Mouse (Mus musculus): ENCODE measurements around the gene 6430550D23Rik. TPM values are rescaled to one million over a fixed set of nuclear protein-coding genes. Genes with fewer than 3 reads are reported as not detected.

Gene 6430550D23Rik
- polyA plus RNA-seq, 1 experiment from 2014 or later, result 1.1 TPM

- Histone ChIP-seq H3K36me3 (ENCODE audit: control insufficient read depth, insufficient read depth, low read length) (no peaks in the 10 kb centered on the region), H3K4me3 (ENCODE audit: low read depth, low read length) (no peak overlapping the region), H3K4me2 (no peak overlapping the region), H3K27me3 (ENCODE audit: control insufficient read depth, insufficient read depth, low read length) (no peaks in the 10 kb centered on the region), H3K4me1 (ENCODE audit: control insufficient read depth, insufficient read depth, low read length) (peaks cover 7% of the 10 kb centered on the region), H3K9me3 (ENCODE audit: control insufficient read depth, low read length) (no peaks in the 10 kb centered on the region), H3K27ac (ENCODE audit: low read depth, low read length) (no peak overlapping the region), H3K9ac (ENCODE audit: low read length) (no peak overlapping the region)
- DNase-seq (ENCODE audit: low spot score, missing footprints), result no peak
- WGBS, result 74% methylated on average over 5 of the region's 5 CpGs
- no peak for ATAC-seq (ENCODE audit: low FRiP score)
These were observed 62.2 kb downstream of the 6430550D23Rik start for GRCm38 (mm10) chr2:155945580-155945979.

- 50% methylated on average over 13 of the region's 13 CpGs for WGBS
- DNase-seq (ENCODE audit: low spot score, missing footprints) (no peak), ATAC-seq (ENCODE audit: low FRiP score) (no peak)
- H3K4me1 ChIP-seq (ENCODE audit: control insufficient read depth, insufficient read depth, low read length), result peaks cover 7% of the 10 kb centered on the region
- no peaks in the 10 kb centered on the region for H3K9me3 ChIP-seq (ENCODE audit: control insufficient read depth, low read length)
- H3K27me3 ChIP-seq (ENCODE audit: control insufficient read depth, insufficient read depth, low read length), result no peaks in the 10 kb centered on the region
- no peak within 1 kb of the TSS for H3K4me2 ChIP-seq
- H3K4me3 ChIP-seq (ENCODE audit: low read depth, low read length), result no peak within 1 kb of the TSS
- H3K36me3 ChIP-seq (ENCODE audit: control insufficient read depth, insufficient read depth, low read length), result no peaks in the 10 kb centered on the region
- no peak within 1 kb of the TSS for H3K9ac ChIP-seq (ENCODE audit: low read length)
- no peak within 1 kb of the TSS for H3K27ac ChIP-seq (ENCODE audit: low read depth, low read length)
These were observed 62.7 kb downstream of the 6430550D23Rik start, which contains the start of gene Gdf5 for GRCm38 (mm10) chr2:155945124-155945523. TSS of gene Gdf5 (minus strand) at chr2:155945367.

- no peak for ATAC-seq (ENCODE audit: low FRiP score)
- Histone ChIP-seq H3K9me3 (ENCODE audit: control insufficient read depth, low read length) (no peaks in the 10 kb centered on the region), H3K4me2 (no peak overlapping the region), H3K9ac (ENCODE audit: low read length) (no peak overlapping the region), H3K27me3 (ENCODE audit: control insufficient read depth, insufficient read depth, low read length) (no peaks in the 10 kb centered on the region), H3K4me3 (ENCODE audit: low read depth, low read length) (no peak overlapping the region), H3K36me3 (ENCODE audit: control insufficient read depth, insufficient read depth, low read length) (no peaks in the 10 kb centered on the region), H3K4me1 (ENCODE audit: control insufficient read depth, insufficient read depth, low read length) (peaks cover 7% of the 10 kb centered on the region), H3K27ac (ENCODE audit: low read depth, low read length) (no peak overlapping the region)
- WGBS, result 80% methylated on average over 4 of the region's 4 CpGs
- DNase-seq (ENCODE audit: low spot score, missing footprints), result no peak
These were observed 63.1 kb downstream of the 6430550D23Rik start for GRCm38 (mm10) chr2:155944685-155945084.

GRCm38 (mm10) chr2:155943463-155943862 is 64.3 kb downstream of the 6430550D23Rik start:
- Histone ChIP-seq H3K9me3 (ENCODE audit: control insufficient read depth, low read length) (no peaks in the 10 kb centered on the region), H3K4me1 (ENCODE audit: control insufficient read depth, insufficient read depth, low read length) (peaks cover 7% of the 10 kb centered on the region), H3K4me3 (ENCODE audit: low read depth, low read length) (no peak overlapping the region), H3K27ac (ENCODE audit: low read depth, low read length) (no peak overlapping the region), H3K27me3 (ENCODE audit: control insufficient read depth, insufficient read depth, low read length) (no peaks in the 10 kb centered on the region), H3K4me2 (peak overlapping the region; percentile 12; the same call in 1 of the 2 replicates), H3K9ac (ENCODE audit: low read length) (peak overlapping the region; percentile 35; the same call in 1 of the 2 replicates), H3K36me3 (ENCODE audit: control insufficient read depth, insufficient read depth, low read length) (no peaks in the 10 kb centered on the region)
- DNase-seq (ENCODE audit: low spot score, missing footprints) (no peak), ATAC-seq (ENCODE audit: low FRiP score) (no peak)
- WGBS, result under 1% methylated on average over 8 of the region's 8 CpGs

GRCm38 (mm10) chr2:155941697-155942442 is 65.9 kb downstream of the 6430550D23Rik start:
- no peak overlapping the region for H3K9ac ChIP-seq (ENCODE audit: low read length)
- no peak overlapping the region for H3K4me2 ChIP-seq
- H3K27ac ChIP-seq (ENCODE audit: low read depth, low read length), result no peak overlapping the region
- no peaks in the 10 kb centered on the region for H3K36me3 ChIP-seq (ENCODE audit: control insufficient read depth, insufficient read depth, low read length)
- ATAC-seq (ENCODE audit: low FRiP score), result no peak
- no peak overlapping the region for H3K4me3 ChIP-seq (ENCODE audit: low read depth, low read length)
- peaks cover 7% of the 10 kb centered on the region for H3K4me1 ChIP-seq (ENCODE audit: control insufficient read depth, insufficient read depth, low read length)
- no peak for DNase-seq (ENCODE audit: low spot score, missing footprints)
- H3K27me3 ChIP-seq (ENCODE audit: control insufficient read depth, insufficient read depth, low read length), result no peaks in the 10 kb centered on the region
- no peaks in the 10 kb centered on the region for H3K9me3 ChIP-seq (ENCODE audit: control insufficient read depth, low read length)
- WGBS, result 92% methylated on average over 40 of the region's 40 CpGs

- no peaks in the 10 kb centered on the region for H3K27me3 ChIP-seq (ENCODE audit: control insufficient read depth, insufficient read depth, low read length)
- no peak within 1 kb of the TSS for H3K27ac ChIP-seq (ENCODE audit: low read depth, low read length)
- WGBS, result 94% methylated on average over 3 of the region's 3 CpGs
- no peak within 1 kb of the TSS for H3K4me2 ChIP-seq
- no peaks in the 10 kb centered on the region for H3K36me3 ChIP-seq (ENCODE audit: control insufficient read depth, insufficient read depth, low read length)
- H3K4me3 ChIP-seq (ENCODE audit: low read depth, low read length), result no peak within 1 kb of the TSS
- H3K4me1 ChIP-seq (ENCODE audit: control insufficient read depth, insufficient read depth, low read length), result peaks cover 7% of the 10 kb centered on the region
- DNase-seq (ENCODE audit: low spot score, missing footprints) (no peak), ATAC-seq (ENCODE audit: low FRiP score) (no peak)
- H3K9me3 ChIP-seq (ENCODE audit: control insufficient read depth, low read length), result no peaks in the 10 kb centered on the region
- H3K9ac ChIP-seq (ENCODE audit: low read length), result no peak within 1 kb of the TSS
These were observed 67.1 kb downstream of the 6430550D23Rik start, which contains the start of gene Gm15557 for GRCm38 (mm10) chr2:155940681-155941080. TSS of gene Gm15557 (plus strand) at chr2:155940728.

GRCm38 (mm10) chr2:155939897-155940529 is 67.8 kb downstream of the 6430550D23Rik start:
- no peaks in the 10 kb centered on the region for H3K36me3 ChIP-seq (ENCODE audit: control insufficient read depth, insufficient read depth, low read length)
- ATAC-seq (ENCODE audit: low FRiP score), result no peak

GRCm38 (mm10) chr2:155929531-155930442 is 78.0 kb downstream of the 6430550D23Rik start, which contains the start of gene Uqcc1:
TSS of gene Uqcc1 (minus strand) at chr2:155930310.
- H3K36me3 ChIP-seq (ENCODE audit: control insufficient read depth, insufficient read depth, low read length), result no peaks in the 10 kb centered on the region
- ATAC-seq (ENCODE audit: low FRiP score) (peak; percentile 95), DNase-seq (ENCODE audit: low spot score, missing footprints) (peak; percentile 99)
- H3K4me3 ChIP-seq (ENCODE audit: low read depth, low read length), result peak within 1 kb of the TSS; percentile 53
- H3K27ac ChIP-seq (ENCODE audit: low read depth, low read length), result peak within 1 kb of the TSS; percentile 74
- H3K9ac ChIP-seq (ENCODE audit: low read length), result peak within 1 kb of the TSS; percentile 68
- H3K4me1 ChIP-seq (ENCODE audit: control insufficient read depth, insufficient read depth, low read length), result peaks cover 12% of the 10 kb centered on the region
- WGBS, result 1% methylated on average over 38 of the region's 38 CpGs
- peak within 1 kb of the TSS; percentile 67 for H3K4me2 ChIP-seq
- no peaks in the 10 kb centered on the region for H3K9me3 ChIP-seq (ENCODE audit: control insufficient read depth, low read length)
- no peaks in the 10 kb centered on the region for H3K27me3 ChIP-seq (ENCODE audit: control insufficient read depth, insufficient read depth, low read length)

More at GRCm38 (mm10) chr2:155939897-155940529, 67.8 kb downstream of the 6430550D23Rik start:
- H3K4me1 ChIP-seq (ENCODE audit: control insufficient read depth, insufficient read depth, low read length), result peaks cover 7% of the 10 kb centered on the region
- DNase-seq (ENCODE audit: low spot score, missing footprints), result no peak
- H3K27ac ChIP-seq (ENCODE audit: low read depth, low read length), result no peak overlapping the region
- WGBS, result 84% methylated on average over 7 of the region's 7 CpGs
- H3K4me2 ChIP-seq, result no peak overlapping the region
- H3K4me3 ChIP-seq (ENCODE audit: low read depth, low read length), result no peak overlapping the region
- H3K27me3 ChIP-seq (ENCODE audit: control insufficient read depth, insufficient read depth, low read length), result no peaks in the 10 kb centered on the region
- H3K9me3 ChIP-seq (ENCODE audit: control insufficient read depth, low read length), result no peaks in the 10 kb centered on the region
- H3K9ac ChIP-seq (ENCODE audit: low read length), result no peak overlapping the region

All from midbrain, embryonic 11.5 days (tissue).